ENCODE assay signal across 9 mouse cellular contexts in genomic region chr3:51778179-51778578, GRCm38 (mm10).
DNase-seq lines count a peak whose midpoint lies in the region; ATAC-seq and TF ChIP-seq lines count a peak whose summit lies in the region.
"Had no signal": no experiment of that assay in that cellular context is flagged by ENCODE, and none has a peak within 500 bp of the region (broad histone marks: within the 10 kb centered on the region; RNA-seq: fewer than 3 reads in every experiment).

No protein-coding gene starts in this region.

- DNase-seq in kidney, postnatal 36 days, result no peak
- no peak for DNase-seq in midbrain, postnatal 0 days (ENCODE audit: low spot score)
- no peak for DNase-seq in testis, postnatal 14 days (ENCODE audit: low spot score)
- DNase-seq in left cerebral cortex, postnatal 36 days (ENCODE audit: low spot score in 2 of 2), result no peak
- DNase-seq: adrenal gland, adult 8-10 months had no signal

- H3K27me3 ChIP-seq in kidney, embryonic 15.5 days, result no peaks in the 10 kb centered on the region
- H3K27me3 ChIP-seq in embryonic facial prominence, embryonic 15.5 days, result no peaks in the 10 kb centered on the region
- no peaks in the 10 kb centered on the region for H3K27me3 ChIP-seq in hindbrain, embryonic 13.5 days
- H3K27me3 ChIP-seq in midbrain, postnatal 0 days (ENCODE audit: insufficient read depth, low read length), result no peaks in the 10 kb centered on the region
- H3K27me3 ChIP-seq: limb, embryonic 15.5 days had no signal

- 48% methylated on average over 3 of the region's 3 CpGs for WGBS in kidney, embryonic 15.5 days
- 60% methylated on average over 3 of the region's 3 CpGs for WGBS in embryonic facial prominence, embryonic 15.5 days
- WGBS in hindbrain, embryonic 13.5 days, result 60% methylated on average over 3 of the region's 3 CpGs
- 51% methylated on average over 3 of the region's 3 CpGs for WGBS in midbrain, postnatal 0 days

- H3K9me3 ChIP-seq in kidney, embryonic 15.5 days (replicated peaks), result no peaks in the 10 kb centered on the region
- no peaks in the 10 kb centered on the region for H3K9me3 ChIP-seq in embryonic facial prominence, embryonic 15.5 days (replicated peaks)
- no peaks in the 10 kb centered on the region for H3K9me3 ChIP-seq in hindbrain, embryonic 13.5 days
- no peaks in the 10 kb centered on the region for H3K9me3 ChIP-seq in midbrain, postnatal 0 days (ENCODE audit: low read length)
- H3K9me3 ChIP-seq: limb, embryonic 15.5 days had no signal

- TF ChIP-seq CTCF in midbrain, postnatal 0 days (IDR thresholded peaks at IDR 0.05), result no peak

- H3K36me3 ChIP-seq in kidney, embryonic 15.5 days, result no peaks in the 10 kb centered on the region
- H3K36me3 ChIP-seq in embryonic facial prominence, embryonic 15.5 days, result no peaks in the 10 kb centered on the region
- no peaks in the 10 kb centered on the region for H3K36me3 ChIP-seq in hindbrain, embryonic 13.5 days
- no peaks in the 10 kb centered on the region for H3K36me3 ChIP-seq in midbrain, postnatal 0 days (ENCODE audit: insufficient read depth, low read length)
- H3K36me3 ChIP-seq: limb, embryonic 15.5 days had no signal

- peaks cover 24% of the 10 kb centered on the region for H3K4me1 ChIP-seq in kidney, embryonic 15.5 days
- H3K4me1 ChIP-seq in embryonic facial prominence, embryonic 15.5 days, result peaks cover 12% of the 10 kb centered on the region
- peaks cover 35% of the 10 kb centered on the region for H3K4me1 ChIP-seq in hindbrain, embryonic 13.5 days (replicated peaks)
- peaks cover 9% of the 10 kb centered on the region for H3K4me1 ChIP-seq in midbrain, postnatal 0 days (ENCODE audit: insufficient read depth, low read length)

- intact Hi-C loops in left cerebral cortex, postnatal 36 days (cut with DNase I), result no loop called here

- H3K4me3 ChIP-seq in kidney, embryonic 15.5 days (replicated peaks), result no peak overlapping the region
- H3K4me3 ChIP-seq in embryonic facial prominence, embryonic 15.5 days (replicated peaks), result no peak overlapping the region
- H3K4me3 ChIP-seq in hindbrain, embryonic 13.5 days, result no peak overlapping the region
- no peak overlapping the region for H3K4me3 ChIP-seq in midbrain, postnatal 0 days (ENCODE audit: low read depth, low read length)
- H3K4me3 ChIP-seq: limb, embryonic 15.5 days had no signal

- H3K27ac ChIP-seq in kidney, embryonic 15.5 days, result peak overlapping the region; percentile 81
- peak overlapping the region; percentile 22; the same call in 1 of the 2 replicates for H3K27ac ChIP-seq in embryonic facial prominence, embryonic 15.5 days (replicated peaks)
- peak overlapping the region; percentile 92 for H3K27ac ChIP-seq in hindbrain, embryonic 13.5 days
- peak overlapping the region; percentile 68 for H3K27ac ChIP-seq in midbrain, postnatal 0 days (ENCODE audit: low read depth, low read length)

- ATAC-seq in kidney, embryonic 15.5 days (replicated peaks; ENCODE audit: low FRiP score), result no peak
- ATAC-seq in embryonic facial prominence, embryonic 15.5 days (ENCODE audit: insufficient number of reproducible peaks, low FRiP score, low TSS enrichment, low read depth), result no peak
- no peak for ATAC-seq in hindbrain, embryonic 13.5 days (ENCODE audit: low FRiP score)
- no peak for ATAC-seq in midbrain, postnatal 0 days (ENCODE audit: low FRiP score)

- no peak overlapping the region for H3K9ac ChIP-seq in kidney, embryonic 15.5 days
- no peak overlapping the region for H3K9ac ChIP-seq in embryonic facial prominence, embryonic 15.5 days
- peak overlapping the region; percentile 65; the same call in 1 of the 2 replicates for H3K9ac ChIP-seq in hindbrain, embryonic 13.5 days
- 0 out of 2 replicates have a peak overlapping the region, but pooled peaks have one; percentile 24 for H3K9ac ChIP-seq in midbrain, postnatal 0 days (replicated peaks; ENCODE audit: low read length, poor library complexity, severe bottlenecking)
- H3K9ac ChIP-seq: limb, embryonic 15.5 days had no signal

- H3K4me2 ChIP-seq in kidney, embryonic 15.5 days, result peak overlapping the region; percentile 38; the same call in 1 of the 2 replicates
- no peak overlapping the region for H3K4me2 ChIP-seq in embryonic facial prominence, embryonic 15.5 days (replicated peaks)
- H3K4me2 ChIP-seq in hindbrain, embryonic 13.5 days, result no peak overlapping the region
- H3K4me2 ChIP-seq in midbrain, postnatal 0 days (ENCODE audit: low read depth, low read length, poor library complexity, severe bottlenecking), result no peak overlapping the region

Comparison
In these comparisons a context has a peak if more than half of its experiments do, and no peak if none do; other contexts are left out.
1. H3K27ac ChIP-seq: peak in every context shown above with its lines; median percentile 92 in hindbrain, embryonic 13.5 days; 81 in kidney, embryonic 15.5 days; 68 in midbrain, postnatal 0 days; 22 in embryonic facial prominence, embryonic 15.5 days.
2. H3K9ac ChIP-seq: peak in hindbrain, embryonic 13.5 days (single experiment) and midbrain, postnatal 0 days (single experiment); none in kidney, embryonic 15.5 days (single experiment) and embryonic facial prominence, embryonic 15.5 days (single experiment).